Mouse (Mus musculus): ENCODE measurements at regions not wholly inside any gene's neighbourhood (a gene's known extent, or its start where the extent isn't known, plus 50 kb on each side); places are given as distances from the start of the nearest gene placed in this dataset.
A peak's percentile ranks its signal among the peaks of the same experiment; 100 is the strongest.

GRCm38 (mm10) chr7:111319917-111320316 is 237.1 kb upstream of the Eif4g2 start:
- 74% methylated on average over 1 of the region's 1 CpGs for WGBS
- no peak overlapping the region for H3K27ac ChIP-seq
- H3K27me3 ChIP-seq, result peaks cover 28% of the 10 kb centered on the region
- H3K4me2 ChIP-seq, result no peak overlapping the region
- peaks cover 8% of the 10 kb centered on the region for H3K4me1 ChIP-seq
- H3K4me3 ChIP-seq, result no peak overlapping the region
- H3K36me3 ChIP-seq (ENCODE audit: poor library complexity, severe bottlenecking), result no peaks in the 10 kb centered on the region
- no peak for ATAC-seq
- H3K9me3 ChIP-seq (replicated peaks), result no peaks in the 10 kb centered on the region
- no peak overlapping the region for H3K9ac ChIP-seq

GRCm38 (mm10) chr7:111316479-111316990 is 233.7 kb upstream of the Eif4g2 start:
- Histone ChIP-seq H3K9ac (no peak overlapping the region), H3K36me3 (ENCODE audit: poor library complexity, severe bottlenecking) (no peaks in the 10 kb centered on the region), H3K27me3 (peaks cover 51% of the 10 kb centered on the region), H3K4me3 (no peak overlapping the region), H3K27ac (no peak overlapping the region), H3K4me1 (peaks cover 8% of the 10 kb centered on the region), H3K4me2 (no peak overlapping the region), H3K9me3 (replicated peaks) (no peaks in the 10 kb centered on the region)
- ATAC-seq, result peak; percentile 67; the same call in 1 of the 2 replicates
- WGBS, result 27% methylated on average over 2 of the region's 2 CpGs

- ATAC-seq, result no peak
Observed at GRCm38 (mm10) chr7:111313921-111314320, 231.1 kb upstream of the Eif4g2 start.

GRCm38 (mm10) chr7:111305196-111305595 is 222.4 kb upstream of the Eif4g2 start:
- no peak overlapping the region for H3K4me3 ChIP-seq
- H3K9ac ChIP-seq, result no peak overlapping the region
- peaks cover 11% of the 10 kb centered on the region; the same call in 1 of the 2 replicates for H3K27me3 ChIP-seq
- H3K9me3 ChIP-seq (replicated peaks), result no peaks in the 10 kb centered on the region
- no peak overlapping the region for H3K4me2 ChIP-seq
- peaks cover 11% of the 10 kb centered on the region for H3K4me1 ChIP-seq
- no peak for ATAC-seq
- no peaks in the 10 kb centered on the region for H3K36me3 ChIP-seq (ENCODE audit: poor library complexity, severe bottlenecking)
- no peak overlapping the region for H3K27ac ChIP-seq

More at GRCm38 (mm10) chr7:111313921-111314320, 231.1 kb upstream of the Eif4g2 start:
- Histone ChIP-seq H3K36me3 (ENCODE audit: poor library complexity, severe bottlenecking) (no peaks in the 10 kb centered on the region), H3K4me2 (no peak overlapping the region), H3K4me1 (peaks cover 8% of the 10 kb centered on the region), H3K27ac (no peak overlapping the region), H3K9ac (no peak overlapping the region), H3K4me3 (no peak overlapping the region), H3K9me3 (replicated peaks) (no peaks in the 10 kb centered on the region), H3K27me3 (peaks cover 63% of the 10 kb centered on the region)
- WGBS, result 93% methylated on average over 4 of the region's 4 CpGs

GRCm38 (mm10) chr7:111301791-111302488 is 219.1 kb upstream of the Eif4g2 start:
- peak overlapping the region; percentile 26 for H3K4me2 ChIP-seq
- H3K9ac ChIP-seq, result no peak overlapping the region
- H3K27me3 ChIP-seq, result no peaks in the 10 kb centered on the region
- H3K4me3 ChIP-seq, result no peak overlapping the region
- H3K27ac ChIP-seq, result peak overlapping the region; percentile 14; the same call in 1 of the 2 replicates
- no peaks in the 10 kb centered on the region for H3K9me3 ChIP-seq (replicated peaks)
- peaks cover 17% of the 10 kb centered on the region for H3K4me1 ChIP-seq
- peak; percentile 72 for ATAC-seq
- no peaks in the 10 kb centered on the region for H3K36me3 ChIP-seq (ENCODE audit: poor library complexity, severe bottlenecking)
- WGBS, result 40% methylated on average over 16 of the region's 16 CpGs

- Histone ChIP-seq H3K9me3 (replicated peaks) (no peaks in the 10 kb centered on the region), H3K4me2 (no peak overlapping the region), H3K9ac (no peak overlapping the region), H3K27ac (no peak overlapping the region), H3K36me3 (ENCODE audit: poor library complexity, severe bottlenecking) (no peaks in the 10 kb centered on the region), H3K4me1 (peaks cover 14% of the 10 kb centered on the region), H3K4me3 (no peak overlapping the region), H3K27me3 (no peaks in the 10 kb centered on the region)
- 73% methylated on average over 9 of the region's 9 CpGs for WGBS
- no peak for ATAC-seq
Observed at GRCm38 (mm10) chr7:111297174-111297902, 214.5 kb upstream of the Eif4g2 start.

- no peak overlapping the region for H3K27ac ChIP-seq
- ATAC-seq, result no peak
Observed at GRCm38 (mm10) chr7:111283411-111283955, 200.7 kb upstream of the Eif4g2 start.

GRCm38 (mm10) chr7:111282314-111282713 is 199.5 kb upstream of the Eif4g2 start:
- H3K27ac ChIP-seq, result no peak overlapping the region

More at GRCm38 (mm10) chr7:111283411-111283955, 200.7 kb upstream of the Eif4g2 start:
- Histone ChIP-seq H3K4me1 (no peaks in the 10 kb centered on the region), H3K36me3 (ENCODE audit: poor library complexity, severe bottlenecking) (no peaks in the 10 kb centered on the region), H3K4me2 (no peak overlapping the region), H3K9ac (no peak overlapping the region), H3K9me3 (replicated peaks) (no peaks in the 10 kb centered on the region), H3K4me3 (no peak overlapping the region), H3K27me3 (no peaks in the 10 kb centered on the region)
- 70% methylated on average over 13 of the region's 13 CpGs for WGBS

GRCm38 (mm10) chr7:111277703-111278102 is 194.9 kb upstream of the Eif4g2 start:
- Histone ChIP-seq H3K27ac (no peak overlapping the region), H3K9me3 (replicated peaks) (no peaks in the 10 kb centered on the region), H3K9ac (no peak overlapping the region), H3K27me3 (no peaks in the 10 kb centered on the region), H3K4me2 (no peak overlapping the region), H3K4me3 (no peak overlapping the region), H3K36me3 (ENCODE audit: poor library complexity, severe bottlenecking) (no peaks in the 10 kb centered on the region), H3K4me1 (no peaks in the 10 kb centered on the region)
- 94% methylated on average over 3 of the region's 3 CpGs for WGBS
- ATAC-seq, result no peak

More at GRCm38 (mm10) chr7:111282314-111282713, 199.5 kb upstream of the Eif4g2 start:
- no peaks in the 10 kb centered on the region for H3K4me1 ChIP-seq
- H3K36me3 ChIP-seq (ENCODE audit: poor library complexity, severe bottlenecking), result no peaks in the 10 kb centered on the region
- WGBS, result 77% methylated on average over 8 of the region's 8 CpGs
- H3K9me3 ChIP-seq (replicated peaks), result no peaks in the 10 kb centered on the region
- H3K27me3 ChIP-seq, result no peaks in the 10 kb centered on the region
- H3K4me3 ChIP-seq, result no peak overlapping the region
- ATAC-seq, result no peak
- H3K4me2 ChIP-seq, result no peak overlapping the region
- no peak overlapping the region for H3K9ac ChIP-seq

GRCm38 (mm10) chr7:111273839-111274238 is 191.0 kb upstream of the Eif4g2 start:
- no peak for ATAC-seq
- H3K9me3 ChIP-seq (replicated peaks), result no peaks in the 10 kb centered on the region
- H3K4me1 ChIP-seq, result no peaks in the 10 kb centered on the region
- WGBS, result 93% methylated on average over 5 of the region's 5 CpGs
- no peak overlapping the region for H3K4me3 ChIP-seq
- no peak overlapping the region for H3K27ac ChIP-seq
- H3K27me3 ChIP-seq, result no peaks in the 10 kb centered on the region
- H3K36me3 ChIP-seq (ENCODE audit: poor library complexity, severe bottlenecking), result no peaks in the 10 kb centered on the region
- no peak overlapping the region for H3K4me2 ChIP-seq
- no peak overlapping the region for H3K9ac ChIP-seq

- WGBS, result 85% methylated on average over 4 of the region's 4 CpGs
- no peak for ATAC-seq
Observed at GRCm38 (mm10) chr7:111270874-111271273, 188.0 kb upstream of the Eif4g2 start.

GRCm38 (mm10) chr7:111268197-111268596 is 185.4 kb upstream of the Eif4g2 start:
- H3K4me1 ChIP-seq, result no peaks in the 10 kb centered on the region
- no peak overlapping the region for H3K27ac ChIP-seq
- no peak overlapping the region for H3K9ac ChIP-seq
- H3K4me2 ChIP-seq, result no peak overlapping the region
- ATAC-seq, result no peak
- no peak overlapping the region for H3K4me3 ChIP-seq
- H3K9me3 ChIP-seq (replicated peaks), result no peaks in the 10 kb centered on the region
- no peaks in the 10 kb centered on the region for H3K27me3 ChIP-seq
- H3K36me3 ChIP-seq (ENCODE audit: poor library complexity, severe bottlenecking), result no peaks in the 10 kb centered on the region
- WGBS, result 99% methylated on average over 2 of the region's 2 CpGs

More at GRCm38 (mm10) chr7:111270874-111271273, 188.0 kb upstream of the Eif4g2 start:
- H3K4me3 ChIP-seq, result no peak overlapping the region
- H3K4me1 ChIP-seq, result no peaks in the 10 kb centered on the region
- H3K9me3 ChIP-seq (replicated peaks), result no peaks in the 10 kb centered on the region
- H3K4me2 ChIP-seq, result no peak overlapping the region
- H3K36me3 ChIP-seq (ENCODE audit: poor library complexity, severe bottlenecking), result no peaks in the 10 kb centered on the region
- H3K27me3 ChIP-seq, result no peaks in the 10 kb centered on the region
- H3K27ac ChIP-seq, result no peak overlapping the region
- no peak overlapping the region for H3K9ac ChIP-seq
